Mouse (Mus musculus) olfactory bulb, adult 2 months (tissue): ENCODE measurements around the gene Gpc1. TPM values are rescaled to one million over a fixed set of nuclear protein-coding genes. Genes with fewer than 3 reads are reported as not detected.

ENCODE experiments used
- H3K27ac ChIP-seq: fragments of 200-500 bp; 2 replicates; pipeline ENCODE4 v1.5.1; 2012; ENCODE audit warnings: low read depth, low read length; ENCODE audit not compliant: insufficient read depth
- H3K4me1 ChIP-seq: fragments of 200-500 bp; 2 replicates; pipeline ENCODE4 v1.6.1; 2012; ENCODE audit warnings: low read length; ENCODE audit not compliant: control insufficient read depth, insufficient read depth
- H3K4me3 ChIP-seq: fragments of 200-500 bp; 2 replicates; pipeline ENCODE4 v1.5.1; 2012; ENCODE audit warnings: mild to moderate bottlenecking, low read depth, low read length, moderate library complexity; ENCODE audit not compliant: insufficient read depth
- CTCF ChIP-seq: fragments of 200-500 bp; IDR thresholded peaks from 2 replicates; pipeline ENCODE4 v1.5.1; 2012; ENCODE audit warnings: low read depth, mild to moderate bottlenecking, low read length, moderate library complexity; ENCODE audit not compliant: insufficient read depth
- POLR2A ChIP-seq: fragments of 200-500 bp; IDR thresholded peaks from 2 replicates; pipeline ENCODE4 v1.6.1; 2012; ENCODE audit warnings: mild to moderate bottlenecking, low read depth, low read length, moderate library complexity; ENCODE audit not compliant: insufficient read depth
- WGBS: fragments of 180-500 bp; shearing (Covaris S2); methylation state at CpG from one replicate; pipeline ENCODE4 v1.1.7; 2018; 5-methylcytosine and 5-hydroxymethylcytosine counted together
- polyA plus RNA-seq: library from polyadenylated mRNA; stranded (reverse); fragments of >200 nt; gene quantifications from 2 replicates; pipeline ENCODE4 v1.2.4, GENCODE M21; 2012; ENCODE audit warnings: low replicate concordance; ENCODE audit not compliant: missing spikeins, insufficient read depth, insufficient read length

Gpc1 gene
- polyA plus RNA-seq, 1 experiment = not detected

DNA sequence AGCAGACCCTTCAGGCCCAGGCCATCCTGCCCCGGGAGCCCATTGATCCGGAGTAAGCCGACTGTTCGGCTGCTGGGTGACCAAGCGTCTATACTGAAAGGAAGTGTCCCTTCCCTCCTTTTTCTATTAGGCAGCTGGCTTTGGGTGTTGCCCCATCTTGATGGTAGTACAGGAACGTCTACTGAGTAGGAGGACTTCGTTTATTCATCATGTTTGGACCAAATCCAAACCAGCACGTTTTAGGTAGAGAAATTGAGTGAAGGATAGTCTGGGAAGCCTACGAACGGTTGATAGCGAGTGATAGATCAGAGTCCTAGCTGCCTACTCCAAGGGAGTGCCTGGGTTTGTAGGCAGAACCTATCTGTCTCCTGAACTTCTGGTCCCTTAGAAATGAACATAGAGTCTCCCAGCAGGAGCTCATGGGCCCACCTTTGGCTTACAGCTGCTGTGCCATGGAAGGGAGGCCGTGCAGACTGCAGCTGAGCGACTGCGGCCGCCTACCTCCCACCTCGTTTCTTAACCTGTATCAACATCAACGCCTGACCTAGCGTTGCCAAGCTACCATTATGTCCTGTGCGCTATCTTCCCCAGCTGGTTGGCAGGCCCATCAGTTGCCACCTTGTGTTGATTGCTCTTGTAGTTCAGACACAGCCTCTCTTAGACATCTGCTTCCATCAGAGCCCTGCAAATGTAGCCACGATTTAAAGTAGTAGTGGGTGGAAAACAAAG lies 76.4 kb downstream of the Gpc1 start:
- WGBS = 39% methylated on average over 20 of the region's 20 CpGs
- peak overlapping the region; percentile 66 for H3K4me3 ChIP-seq
- no peak for TF ChIP-seq POLR2A
- TF ChIP-seq CTCF = no peak
- peaks cover 31% of the 10 kb centered on the region for H3K4me1 ChIP-seq
- H3K27ac ChIP-seq = peak overlapping the region; percentile 73

- no peak for TF ChIP-seq CTCF
- TF ChIP-seq POLR2A = no peak
- Histone ChIP-seq H3K4me1 (peaks cover 29% of the 10 kb centered on the region), H3K4me3 (no peak overlapping the region), H3K27ac (no peak overlapping the region)
- 96% methylated on average over 3 of the region's 3 CpGs for WGBS
These were observed 77.2 kb downstream of the Gpc1 start for GRCm38 (mm10) chr1:92908664-92909063.

- Histone ChIP-seq H3K4me1 (peaks cover 29% of the 10 kb centered on the region), H3K4me3 (no peak overlapping the region), H3K27ac (no peak overlapping the region)
- 71% methylated on average over 4 of the region's 4 CpGs for WGBS
- TF ChIP-seq POLR2A (no peak), CTCF (no peak)
These were observed 77.6 kb downstream of the Gpc1 start for GRCm38 (mm10) chr1:92909068-92909467.

Other genes starting within 250 kb of the Gpc1 start
- gene Olfr1412, start 245.9 kb upstream of the Gpc1 start, polyA plus RNA-seq = not detected in 2 replicates
- gene Olfr1411, start 237.2 kb upstream of the Gpc1 start, polyA plus RNA-seq = not detected in 2 replicates
- gene Olfr1410, start 225.9 kb upstream of the Gpc1 start, polyA plus RNA-seq = not detected in 2 replicates
- gene Olfr12, start 213.9 kb upstream of the Gpc1 start, polyA plus RNA-seq = not detected in 2 replicates
- not detected in 2 replicates for gene Cops9, start 189.7 kb upstream of the Gpc1 start, polyA plus RNA-seq
- gene Otos, start 182.8 kb upstream of the Gpc1 start, polyA plus RNA-seq = not detected in 2 replicates
- not detected in 2 replicates for gene Ankmy1, start 71.3 kb downstream of the Gpc1 start, polyA plus RNA-seq
- gene Dusp28, start 75.3 kb downstream of the Gpc1 start, polyA plus RNA-seq = not detected in 2 replicates
- not detected in 2 replicates for gene Rnpepl1, start 79.1 kb downstream of the Gpc1 start, polyA plus RNA-seq
- gene Capn10, start 102.7 kb downstream of the Gpc1 start, polyA plus RNA-seq = not detected in 2 replicates
- gene Gpr35, start 119.2 kb downstream of the Gpc1 start, polyA plus RNA-seq = not detected in 2 replicates
- not detected in 2 replicates for gene Aqp12, start 174.7 kb downstream of the Gpc1 start, polyA plus RNA-seq